Mouse (Mus musculus) mouse embryonic stem cell (cell line): ENCODE data around the gene Map4k5.

ENCODE experiments used
- in situ Hi-C, 2 experiments: fragments of 300-500 bp; cut with MboI; formaldehyde crosslinking; loops; 1 replicate in 1 of 2; 3 replicates in 1 of 2; pipeline ENCODE4 v1.14.3; 2019 to 2020; ENCODE audit warnings: low sequenced_read_pairs in 2 of 2, low pct_unique_long_range_greater_than_20kb in 1 of 2, mixed read lengths in 1 of 2; ENCODE audit not compliant: unreplicated experiment in 1 of 2

Gene Map4k5

GRCm38 (mm10) chr12:69855641-69856300 lies 37.2 kb downstream of the Map4k5 start:
- in situ Hi-C loops, result no loop called here

- in situ Hi-C loops, result no loop called here
Measured at GRCm38 (mm10) chr12:69853942-69854341, 39.1 kb downstream of the Map4k5 start.

DNA sequence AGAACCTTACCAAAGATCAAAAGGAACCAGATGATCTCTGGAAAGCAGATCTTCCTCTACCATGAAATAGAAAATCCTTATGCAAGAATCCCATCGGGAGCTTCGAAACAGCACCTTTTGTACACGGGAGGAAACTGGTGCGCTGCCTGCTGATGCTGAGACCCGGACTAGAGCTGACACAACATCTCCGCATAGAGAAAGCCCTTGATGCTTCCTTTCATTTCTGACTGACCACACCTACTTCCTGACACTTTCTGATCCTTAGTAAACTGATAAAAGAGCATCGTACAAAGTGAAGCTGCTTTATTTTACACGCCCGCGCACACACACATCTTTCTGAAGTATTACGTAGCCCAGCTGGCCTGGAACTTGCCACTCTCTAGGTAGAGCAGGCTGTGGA lies 39.6 kb downstream of the Map4k5 start:
- in situ Hi-C loops, result no loop called here

DNA sequence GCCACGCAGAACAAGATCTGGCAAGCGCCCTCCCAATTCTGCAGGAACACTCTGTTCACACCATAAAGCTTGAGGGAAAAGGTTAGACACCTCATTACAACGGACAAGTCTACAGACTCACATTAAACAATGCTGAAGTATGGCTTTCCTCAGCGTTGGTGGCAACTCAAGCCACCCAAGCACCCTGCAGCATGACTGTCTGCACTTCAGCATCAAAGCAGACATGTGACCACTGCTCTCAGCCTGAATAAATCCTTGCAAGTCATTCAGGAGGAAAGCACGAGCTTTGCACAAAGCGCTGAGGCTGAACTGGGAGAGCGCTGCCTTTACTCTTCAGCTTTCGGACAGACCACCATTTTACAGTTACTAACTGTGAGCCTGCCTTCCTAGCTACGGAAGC lies 40.7 kb downstream of the Map4k5 start:
- in situ Hi-C loops, result no loop called here

DNA sequence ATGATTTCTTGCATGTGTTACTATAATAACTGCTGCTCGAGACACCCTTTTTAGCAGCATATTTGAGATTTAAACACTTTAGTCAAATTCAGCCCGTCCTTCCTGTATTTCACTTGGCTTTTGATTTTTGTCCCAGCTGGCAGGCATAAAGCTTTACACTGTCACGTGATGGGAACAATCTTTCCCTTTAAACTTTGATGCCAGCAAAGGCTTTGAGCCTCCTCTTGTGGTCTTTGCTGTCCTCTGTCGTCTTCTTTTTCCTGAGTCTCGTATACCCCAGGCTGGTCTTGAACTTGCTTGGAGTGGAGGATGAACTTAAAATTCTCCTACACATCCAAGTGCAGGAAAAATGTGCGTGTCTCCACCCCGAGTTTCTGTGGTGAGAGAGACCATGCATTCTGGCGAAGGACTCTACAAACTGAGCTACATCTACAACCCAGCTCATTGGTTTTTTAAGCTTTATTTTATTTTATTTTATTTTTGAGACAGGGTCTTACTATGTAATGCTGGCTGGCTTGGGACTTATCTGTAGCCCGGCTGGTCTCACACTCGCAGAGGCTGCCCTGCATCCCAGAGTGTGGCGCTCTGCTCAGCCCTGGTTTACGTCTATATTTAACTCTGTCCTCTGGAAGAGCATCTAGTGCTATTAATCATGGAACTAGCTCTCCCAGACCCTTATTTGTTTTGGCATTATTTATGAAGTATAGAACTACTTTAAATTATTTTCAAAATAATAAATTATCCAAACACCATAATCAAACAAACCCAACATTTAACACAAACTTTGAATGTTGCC lies 44.7 kb downstream of the Map4k5 start:
- in situ Hi-C loops, result no loop called here

DNA sequence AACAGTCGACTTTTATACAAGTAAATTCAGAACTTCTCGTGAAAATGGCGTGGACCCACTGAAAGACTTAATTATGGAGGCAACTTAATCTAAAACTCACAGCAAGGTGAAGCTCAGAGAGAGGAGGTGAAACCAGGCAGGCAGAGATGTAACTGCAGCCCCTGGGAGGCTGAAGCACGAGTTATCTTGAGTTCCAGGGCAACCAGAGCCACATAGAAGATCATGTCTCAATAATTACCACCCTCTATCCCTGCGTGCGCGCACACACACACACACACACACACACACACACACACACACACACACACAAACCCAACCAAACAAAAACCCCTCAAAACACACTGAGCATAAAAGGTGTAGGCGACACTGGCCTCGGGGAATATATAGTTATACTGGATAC lies 46.5 kb downstream of the Map4k5 start:
- in situ Hi-C loops, result no loop called here

DNA sequence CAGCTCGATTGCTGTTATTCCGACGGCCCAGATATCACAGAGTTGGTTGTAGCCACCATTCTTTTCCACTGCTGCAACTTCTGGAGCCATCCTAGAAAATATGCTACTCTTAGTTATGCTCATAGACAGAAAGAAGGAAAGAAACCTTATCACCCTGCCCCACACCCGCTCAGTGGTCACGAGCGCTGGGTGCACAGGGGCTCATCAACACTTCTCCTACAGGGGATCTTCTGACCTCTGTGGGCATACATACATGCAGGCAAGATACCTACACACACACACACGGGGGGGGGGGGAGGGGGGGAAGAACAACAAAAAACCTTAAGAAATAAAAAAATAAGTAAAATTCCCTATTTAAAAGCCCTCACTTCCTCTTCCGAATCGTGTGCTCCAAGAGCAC lies 47.3 kb downstream of the Map4k5 start:
- in situ Hi-C loops, result no loop called here

DNA sequence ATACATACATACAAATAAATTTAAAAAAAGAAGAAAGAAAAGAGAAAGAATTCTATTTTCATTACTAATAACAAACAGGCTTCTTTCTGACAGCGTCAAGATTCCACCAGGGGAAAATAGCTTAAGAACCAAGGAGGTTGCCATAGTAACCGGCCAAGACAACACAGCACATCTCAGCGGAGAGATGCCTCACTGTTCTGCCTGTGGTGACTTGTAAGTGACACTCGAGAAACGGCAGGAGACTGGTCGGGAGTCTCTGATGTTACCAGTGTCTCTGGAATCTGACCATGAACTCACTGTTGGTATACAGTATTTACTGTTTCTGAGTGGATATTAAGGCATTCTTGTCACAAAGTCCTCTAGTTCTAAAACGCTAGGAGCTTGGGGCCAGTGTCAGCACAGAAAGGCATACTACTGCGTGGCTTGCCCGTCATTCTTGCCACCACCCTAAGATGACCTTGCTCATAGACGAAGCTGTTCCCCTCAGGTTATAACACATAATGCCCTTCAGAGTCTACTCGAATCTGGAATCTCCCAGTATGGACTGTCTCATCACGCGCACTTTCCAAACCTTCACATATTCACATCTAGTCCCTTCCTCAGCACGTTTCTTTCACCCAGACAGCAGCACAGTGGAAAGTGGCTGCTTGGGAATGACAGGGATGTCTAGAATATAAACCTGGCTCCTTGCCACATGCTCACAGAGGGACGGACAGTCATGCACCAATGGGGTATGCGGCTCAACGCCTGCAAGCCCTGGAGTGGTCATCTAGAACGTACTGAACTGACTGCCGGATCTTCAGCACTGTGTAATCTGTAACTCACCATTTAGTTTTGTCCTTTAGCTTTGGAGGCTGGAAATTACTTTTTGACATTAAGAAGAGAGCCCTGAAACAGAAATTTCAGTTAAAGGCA lies 49.2 kb downstream of the Map4k5 start:
- in situ Hi-C loops, result no loop called here

- in situ Hi-C loops, result no loop called here
Measured at GRCm38 (mm10) chr12:69838376-69838775, 54.6 kb downstream of the Map4k5 start.

- in situ Hi-C loops, result no loop called here
Measured at GRCm38 (mm10) chr12:69833982-69834604, 58.9 kb downstream of the Map4k5 start.

DNA sequence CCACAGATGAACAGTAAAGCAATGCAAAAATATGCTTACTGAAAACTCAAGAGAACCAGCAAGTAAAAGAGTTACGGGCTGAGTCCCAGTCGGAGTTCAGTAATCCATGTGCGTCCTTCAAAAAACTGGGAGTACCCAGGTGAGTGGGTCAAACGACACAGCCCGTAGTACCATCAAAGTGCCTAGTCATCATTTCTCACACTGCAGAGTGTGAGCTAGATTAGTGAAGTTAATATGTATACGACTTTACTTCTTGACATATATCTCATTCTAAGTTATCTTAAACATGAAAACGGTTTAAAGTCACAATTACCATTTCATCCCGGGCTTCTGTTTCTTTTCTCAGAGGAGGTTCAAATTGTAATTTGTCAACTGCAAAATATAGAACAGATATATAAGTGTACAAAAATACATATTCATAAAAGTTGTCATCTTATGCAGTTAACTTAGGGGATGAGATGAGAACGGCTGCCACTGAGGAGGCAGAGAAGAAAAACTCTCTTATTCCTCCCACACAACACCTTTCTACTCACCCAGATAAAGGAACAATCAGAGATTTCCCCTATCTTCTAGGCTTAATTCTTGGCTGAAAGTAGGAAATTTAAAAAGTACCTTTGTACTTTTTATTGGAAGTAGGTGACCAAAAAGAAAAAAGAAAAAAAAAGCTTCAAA lies 61.6 kb downstream of the Map4k5 start:
- in situ Hi-C loops, result no loop called here

GRCm38 (mm10) chr12:69828214-69828613 lies 64.8 kb downstream of the Map4k5 start:
- in situ Hi-C loops, result no loop called here

DNA sequence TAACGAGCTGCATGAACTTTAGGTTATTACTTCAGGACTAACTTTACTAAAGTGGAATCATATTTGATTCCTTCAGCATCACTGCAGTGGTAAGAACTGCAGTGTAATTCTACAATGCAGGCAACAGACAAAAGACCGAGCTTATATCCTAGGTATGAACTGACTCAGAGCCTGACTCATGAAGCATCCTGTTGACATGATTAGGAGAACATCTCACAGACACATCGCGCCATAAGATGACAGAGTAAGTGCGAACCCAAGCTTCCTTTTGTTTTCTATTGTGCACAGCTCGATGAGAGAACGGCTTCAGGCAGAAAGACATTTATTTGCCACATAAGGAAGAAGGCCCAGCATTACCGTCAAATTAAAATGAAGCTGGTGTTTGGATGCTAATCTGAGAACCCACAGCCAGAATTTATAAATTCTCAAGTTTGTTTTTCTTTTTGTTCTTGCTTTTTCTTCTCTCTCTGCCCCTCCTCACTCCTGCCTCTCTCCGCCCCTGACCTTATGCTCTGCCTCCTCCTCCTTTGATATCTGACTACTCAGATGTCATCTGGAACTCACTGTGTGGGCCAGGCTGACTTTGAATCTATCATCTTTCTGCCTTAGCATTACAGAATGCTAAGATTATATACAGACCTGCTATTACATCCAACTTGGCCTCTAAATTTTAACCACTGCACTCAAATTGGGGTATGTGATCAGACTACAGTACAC lies 68.0 kb downstream of the Map4k5 start:
- in situ Hi-C loops, result no loop called here

DNA sequence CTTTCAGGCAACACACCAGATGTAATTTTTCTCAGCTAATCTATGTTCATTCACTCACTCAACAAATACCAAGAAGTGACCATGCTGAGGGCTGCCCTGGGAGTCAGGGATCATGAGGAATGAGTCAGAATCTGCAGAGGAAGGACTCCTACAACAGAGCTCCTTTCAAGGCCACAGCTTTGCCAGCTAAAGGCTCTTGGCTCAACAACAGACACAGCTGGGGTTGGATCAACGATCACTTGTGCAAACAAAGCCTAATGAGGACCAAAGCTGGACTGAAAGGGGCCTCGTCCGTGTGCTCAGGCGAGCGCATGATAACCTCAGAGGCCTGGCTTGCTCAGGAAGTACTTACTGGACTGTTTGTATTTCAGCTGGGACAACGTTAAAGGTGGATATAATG lies 78.7 kb downstream of the Map4k5 start:
- in situ Hi-C loops, result no loop called here

GRCm38 (mm10) chr12:69813596-69813995 lies 79.4 kb downstream of the Map4k5 start:
- in situ Hi-C loops, result no loop called here

- in situ Hi-C loops, result no loop called here
Measured at GRCm38 (mm10) chr12:69812986-69813385, 80.0 kb downstream of the Map4k5 start.

DNA sequence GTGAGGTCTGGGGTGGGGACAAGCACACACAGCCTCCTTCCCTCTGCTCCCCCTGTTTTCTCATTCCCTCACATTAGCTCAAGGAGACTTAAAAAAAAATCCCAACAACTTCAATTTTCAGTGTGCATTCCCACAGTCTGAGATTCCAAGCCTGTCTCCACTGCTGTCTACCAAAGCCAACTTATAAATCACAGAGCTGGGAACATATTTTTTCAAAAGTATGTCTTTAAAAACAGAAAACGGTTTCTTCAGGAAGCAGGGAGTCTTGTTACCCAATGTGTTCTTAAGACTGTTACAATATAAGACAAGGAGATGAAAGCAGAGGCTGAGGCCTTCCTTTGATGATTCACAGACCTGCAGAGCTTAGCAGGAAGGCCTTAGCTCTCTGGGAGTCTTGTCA lies 81.0 kb downstream of the Map4k5 start:
- in situ Hi-C loops, result no loop called here

GRCm38 (mm10) chr12:69809439-69809838 lies 83.6 kb downstream of the Map4k5 start:
- in situ Hi-C loops, result no loop called here
